Mouse (Mus musculus) C2C12 (cell line): ENCODE data around the gene Zfp524.

Experiments used
- CEBPB ChIP-seq: IDR thresholded peaks from one replicate; pipeline ENCODE4 v1.6.1; 2011; ENCODE audit warnings: low read depth, mild to moderate bottlenecking, control low read depth, moderate library complexity
- CTCF ChIP-seq: IDR thresholded peaks from one replicate; pipeline ENCODE4 v1.5.1; 2011; ENCODE audit not compliant: control insufficient read depth, insufficient read depth, insufficient read length
- FOSL1 ChIP-seq: IDR thresholded peaks from one replicate; pipeline ENCODE4 v1.8.0; 2011; ENCODE audit warnings: mild to moderate bottlenecking, low read length; ENCODE audit not compliant: poor library complexity, insufficient read depth, severe bottlenecking
- MYOD1 ChIP-seq: IDR thresholded peaks from one replicate; pipeline ENCODE4 v1.6.1; 2011; ENCODE audit warnings: low read depth; ENCODE audit not compliant: control insufficient read depth, insufficient read length
- MYOG ChIP-seq: IDR thresholded peaks from one replicate; pipeline ENCODE4 v1.6.1; 2011; ENCODE audit not compliant: control insufficient read depth, insufficient read length; ENCODE audit errors: extremely low read depth
- USF1 ChIP-seq: IDR thresholded peaks from one replicate; pipeline ENCODE4 v1.6.1; 2011; ENCODE audit warnings: low read depth, mild to moderate bottlenecking, control low read depth, moderate library complexity

DNA sequence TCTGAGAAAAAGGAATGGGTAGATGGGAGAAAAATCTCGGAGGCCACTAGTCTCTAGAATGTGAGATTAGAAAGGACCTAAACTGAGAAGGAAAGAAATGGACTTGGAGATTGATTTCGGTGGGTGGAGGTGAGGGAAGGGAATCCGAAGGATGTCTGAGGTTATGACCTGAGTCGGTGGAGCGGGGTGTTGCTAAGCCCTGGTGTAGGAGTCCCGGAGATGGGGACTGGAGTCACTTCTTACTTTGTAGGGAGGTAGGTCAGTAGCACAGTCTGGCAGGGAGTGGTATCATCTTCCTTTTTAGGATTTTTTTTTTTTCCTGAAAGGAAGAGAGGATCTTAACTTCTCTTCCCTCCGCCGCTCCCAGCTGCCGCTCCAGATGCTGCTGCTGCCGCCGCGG lies 38.2 kb downstream of the Zfp524 start:
- TF ChIP-seq CTCF, result no peak
- TF ChIP-seq MYOD1, result no peak
- TF ChIP-seq CEBPB, result no peak
- no peak for TF ChIP-seq MYOG
- TF ChIP-seq USF1, result no peak
- no peak for TF ChIP-seq FOSL1
